Mouse (Mus musculus): ENCODE measurements at regions not wholly inside any gene's neighbourhood (a gene's known extent, or its start where the extent isn't known, plus 50 kb on each side); places are given as distances from the start of the nearest gene placed in this dataset.

DNA sequence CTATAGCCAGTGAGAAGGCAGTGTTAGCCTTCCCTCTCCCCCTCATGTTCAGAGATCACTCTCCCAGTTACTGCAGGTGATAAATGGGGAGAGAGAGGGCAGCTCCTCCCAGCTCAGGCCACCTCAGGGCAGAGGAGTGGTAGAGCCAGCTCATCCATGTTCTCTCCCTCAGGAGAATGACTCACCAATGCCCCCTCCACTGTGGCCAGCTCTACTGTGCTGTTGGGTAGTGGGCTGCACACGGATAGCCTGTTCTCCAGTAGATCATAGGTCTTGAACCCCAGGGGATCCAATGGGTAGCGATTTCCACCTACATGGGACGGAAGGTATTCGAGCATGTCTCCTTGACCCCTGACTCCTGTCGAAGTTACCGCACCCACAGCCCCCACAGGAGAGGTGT lies 618.1 kb downstream of the Hs3st4 start:
- 93% methylated on average over 6 of the region's 6 CpGs for WGBS
- no peaks in the 10 kb centered on the region for H3K27me3 ChIP-seq (ENCODE audit: low read depth, poor library complexity, severe bottlenecking)
- H3K4me3 ChIP-seq: no peak overlapping the region
- no peaks in the 10 kb centered on the region for H3K36me3 ChIP-seq
- no peak for DNase-seq (ENCODE audit: low spot score)
- no peaks in the 10 kb centered on the region for H3K9me3 ChIP-seq (replicated peaks)
- no peaks in the 10 kb centered on the region for H3K4me1 ChIP-seq
- no peak overlapping the region for H3K27ac ChIP-seq

DNA sequence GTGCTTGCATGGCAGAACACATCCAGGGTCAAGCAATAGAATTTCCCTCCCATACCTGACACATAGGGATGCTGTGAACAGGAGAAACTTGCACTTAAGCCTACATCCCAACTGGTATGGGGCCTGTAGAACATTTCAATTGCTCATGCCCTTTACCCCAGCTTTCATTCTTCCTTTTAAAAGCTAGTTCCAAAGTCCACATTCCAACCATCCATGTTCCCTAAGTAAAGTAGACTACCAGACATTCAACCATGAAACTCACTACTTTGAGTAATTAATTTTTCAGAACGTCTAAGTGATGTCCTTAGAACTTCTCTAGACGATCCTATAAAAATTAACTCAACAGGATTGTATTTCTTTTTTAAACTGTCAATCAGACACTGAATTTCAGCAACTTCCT lies 621.9 kb downstream of the Hs3st4 start:
- Histone ChIP-seq H3K27me3 (ENCODE audit: low read depth, poor library complexity, severe bottlenecking) (no peaks in the 10 kb centered on the region), H3K4me1 (no peaks in the 10 kb centered on the region), H3K36me3 (no peaks in the 10 kb centered on the region), H3K4me3 (no peak overlapping the region), H3K9me3 (replicated peaks) (no peaks in the 10 kb centered on the region), H3K27ac (no peak overlapping the region)
- 83% methylated on average over 2 of the region's 2 CpGs for WGBS
- no peak for DNase-seq (ENCODE audit: low spot score)

DNA sequence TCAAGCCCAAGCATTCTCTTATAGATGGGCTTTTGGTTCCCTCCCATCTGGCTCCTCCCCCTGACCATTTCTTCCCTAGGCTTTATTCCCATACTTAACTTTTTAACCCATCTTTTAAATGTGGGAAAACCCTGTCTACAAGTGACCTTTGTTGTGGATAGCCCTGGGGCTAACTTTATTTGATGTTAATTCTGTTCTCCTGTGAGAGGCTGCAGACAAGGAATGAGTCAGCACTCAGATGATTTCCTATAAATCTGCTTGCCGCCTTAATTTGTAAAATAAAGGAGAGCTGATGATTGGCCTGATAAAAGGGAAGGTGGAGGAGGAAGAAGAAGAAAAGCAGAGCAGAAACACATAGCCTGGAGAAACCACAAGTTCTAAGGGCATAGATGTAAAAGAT lies 623.3 kb downstream of the Hs3st4 start:
- WGBS: 73% methylated on average over 1 of the region's 1 CpGs
- H3K9me3 ChIP-seq (replicated peaks): no peaks in the 10 kb centered on the region
- H3K4me3 ChIP-seq: no peak overlapping the region
- H3K36me3 ChIP-seq: no peaks in the 10 kb centered on the region
- no peak for DNase-seq (ENCODE audit: low spot score)
- no peaks in the 10 kb centered on the region for H3K4me1 ChIP-seq
- no peaks in the 10 kb centered on the region for H3K27me3 ChIP-seq (ENCODE audit: low read depth, poor library complexity, severe bottlenecking)
- H3K27ac ChIP-seq: no peak overlapping the region

- H3K27ac ChIP-seq: no peak overlapping the region
- no peaks in the 10 kb centered on the region for H3K4me1 ChIP-seq
- H3K36me3 ChIP-seq: no peaks in the 10 kb centered on the region
- H3K4me3 ChIP-seq: no peak overlapping the region
- H3K27me3 ChIP-seq (ENCODE audit: low read depth, poor library complexity, severe bottlenecking): no peaks in the 10 kb centered on the region
- DNase-seq (ENCODE audit: low spot score): no peak
- no peaks in the 10 kb centered on the region for H3K9me3 ChIP-seq (replicated peaks)
These were observed 624.4 kb downstream of the Hs3st4 start for GRCm38 (mm10) chr7:124607061-124607460.

DNA sequence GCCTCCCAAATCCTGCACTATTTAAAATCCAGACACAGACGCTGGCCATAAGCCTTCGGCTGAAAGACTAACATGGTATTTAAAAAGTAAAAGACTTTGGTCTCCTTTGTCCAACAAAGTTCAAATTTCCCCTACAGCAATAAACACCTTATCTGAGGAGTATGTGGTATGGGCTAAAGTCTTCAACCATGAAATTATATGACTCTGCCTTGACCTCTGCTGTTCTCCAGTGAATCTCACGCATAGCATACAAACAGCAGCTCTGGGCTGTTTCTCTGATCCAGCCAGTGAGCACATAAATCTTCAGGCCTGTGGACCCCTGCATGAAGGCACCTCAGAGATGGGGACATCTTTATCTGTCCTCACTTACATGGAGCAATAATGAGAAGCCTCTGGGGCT lies 627.8 kb downstream of the Hs3st4 start:
- Histone ChIP-seq H3K36me3 (no peaks in the 10 kb centered on the region), H3K9me3 (replicated peaks) (no peaks in the 10 kb centered on the region), H3K4me1 (no peaks in the 10 kb centered on the region), H3K27ac (no peak overlapping the region), H3K4me3 (no peak overlapping the region), H3K27me3 (ENCODE audit: low read depth, poor library complexity, severe bottlenecking) (no peaks in the 10 kb centered on the region)
- WGBS: 82% methylated on average over 3 of the region's 3 CpGs
- no peak for DNase-seq (ENCODE audit: low spot score)

GRCm38 (mm10) chr7:124647131-124647530 lies 664.5 kb downstream of the Hs3st4 start:
- H3K4me1 ChIP-seq: peaks cover 5% of the 10 kb centered on the region; the same call in 1 of the 2 replicates
- WGBS: 92% methylated on average over 6 of the region's 6 CpGs
- H3K27ac ChIP-seq: no peak overlapping the region
- DNase-seq (ENCODE audit: low spot score): no peak
- H3K36me3 ChIP-seq: no peaks in the 10 kb centered on the region
- H3K27me3 ChIP-seq (ENCODE audit: low read depth, poor library complexity, severe bottlenecking): no peaks in the 10 kb centered on the region
- H3K4me3 ChIP-seq: no peak overlapping the region
- H3K9me3 ChIP-seq (replicated peaks): no peaks in the 10 kb centered on the region

DNA sequence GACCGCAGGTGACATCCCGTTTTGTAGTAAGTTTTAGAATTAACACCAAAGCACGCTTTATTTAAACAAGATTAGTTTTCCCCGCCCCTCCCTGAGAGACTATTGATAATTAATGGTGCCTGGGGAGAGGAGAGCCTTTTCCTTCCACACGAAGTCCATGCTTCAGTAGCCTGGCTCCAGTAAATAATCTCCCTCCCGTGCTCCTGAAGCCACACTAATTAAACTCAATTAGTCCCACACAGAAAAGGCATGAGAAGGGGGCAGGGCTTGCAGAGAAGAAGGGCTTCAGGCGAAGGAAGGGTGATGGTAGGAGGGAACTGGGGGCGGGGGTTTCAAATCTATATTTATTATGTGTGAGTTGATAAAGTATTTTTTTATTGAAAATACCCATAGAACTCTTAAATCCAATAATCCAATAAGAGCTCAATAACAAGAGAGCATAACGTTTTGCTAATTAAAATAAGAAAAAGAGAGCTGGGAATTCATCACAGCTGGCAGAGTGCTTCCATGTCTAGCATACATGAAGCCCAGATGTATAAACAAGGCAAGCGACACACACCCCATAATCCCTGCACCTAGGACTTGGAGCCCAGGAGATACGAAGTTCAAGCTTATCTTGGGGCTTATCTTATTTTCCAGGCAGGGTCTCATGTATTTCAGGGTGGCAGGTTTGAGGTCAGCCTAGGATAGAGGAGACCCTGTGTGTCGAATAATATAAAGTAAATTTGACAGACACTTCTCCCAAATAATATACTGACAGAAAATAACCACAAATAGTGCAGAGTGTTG lies 684.7 kb downstream of the Hs3st4 start:
- no peak for DNase-seq (ENCODE audit: low spot score)
- no peaks in the 10 kb centered on the region for H3K36me3 ChIP-seq
- H3K27me3 ChIP-seq (ENCODE audit: low read depth, poor library complexity, severe bottlenecking): 0 out of 2 replicates have a peak, but pooled peaks cover 3% of the 10 kb centered on the region
- no peaks in the 10 kb centered on the region for H3K9me3 ChIP-seq (replicated peaks)
- no peak overlapping the region for H3K27ac ChIP-seq
- 40% methylated on average over 12 of the region's 12 CpGs for WGBS
- H3K4me3 ChIP-seq: no peak overlapping the region
- H3K4me1 ChIP-seq: peaks cover 18% of the 10 kb centered on the region

GRCm38 (mm10) chr7:124668058-124668457 lies 685.4 kb downstream of the Hs3st4 start:
- 52% methylated on average over 4 of the region's 4 CpGs for WGBS
- Histone ChIP-seq H3K4me3 (no peak overlapping the region), H3K27ac (no peak overlapping the region), H3K36me3 (no peaks in the 10 kb centered on the region), H3K9me3 (replicated peaks) (no peaks in the 10 kb centered on the region), H3K4me1 (peaks cover 18% of the 10 kb centered on the region), H3K27me3 (ENCODE audit: low read depth, poor library complexity, severe bottlenecking) (0 out of 2 replicates have a peak, but pooled peaks cover 3% of the 10 kb centered on the region)
- DNase-seq (ENCODE audit: low spot score): no peak

GRCm38 (mm10) chr7:124670477-124670876 lies 687.8 kb downstream of the Hs3st4 start:
- Histone ChIP-seq H3K9me3 (replicated peaks) (no peaks in the 10 kb centered on the region), H3K4me3 (no peak overlapping the region), H3K27me3 (ENCODE audit: low read depth, poor library complexity, severe bottlenecking) (0 out of 2 replicates have a peak, but pooled peaks cover 3% of the 10 kb centered on the region), H3K4me1 (peaks cover 13% of the 10 kb centered on the region), H3K27ac (no peak overlapping the region), H3K36me3 (no peaks in the 10 kb centered on the region)
- 86% methylated on average over 4 of the region's 4 CpGs for WGBS
- DNase-seq (ENCODE audit: low spot score): no peak

DNA sequence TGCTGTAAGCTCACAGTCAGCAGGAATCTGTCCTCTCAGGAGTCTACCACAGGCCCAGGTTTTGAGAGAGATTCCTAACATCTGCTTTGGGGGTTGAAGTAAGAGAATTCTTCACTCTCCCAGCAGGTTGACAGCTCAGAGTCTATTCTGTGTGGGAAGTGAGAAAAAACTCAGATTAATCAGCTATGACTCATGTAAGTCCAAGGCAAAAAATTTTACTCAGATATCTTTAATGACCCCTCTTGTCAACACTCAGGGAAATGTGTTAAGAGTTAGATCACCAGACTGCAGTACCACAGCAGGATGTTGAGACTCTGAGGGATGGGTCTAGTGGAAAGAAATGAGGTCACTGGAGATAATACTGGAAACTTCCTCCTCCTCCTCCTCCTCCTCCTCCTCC lies 688.4 kb downstream of the Hs3st4 start:
- no peak overlapping the region for H3K27ac ChIP-seq
- no peaks in the 10 kb centered on the region for H3K9me3 ChIP-seq (replicated peaks)
- DNase-seq (ENCODE audit: low spot score): no peak
- no peak overlapping the region for H3K4me3 ChIP-seq
- no peaks in the 10 kb centered on the region for H3K36me3 ChIP-seq
- 0 out of 2 replicates have a peak, but pooled peaks cover 3% of the 10 kb centered on the region for H3K27me3 ChIP-seq (ENCODE audit: low read depth, poor library complexity, severe bottlenecking)
- H3K4me1 ChIP-seq: peaks cover 13% of the 10 kb centered on the region

DNA sequence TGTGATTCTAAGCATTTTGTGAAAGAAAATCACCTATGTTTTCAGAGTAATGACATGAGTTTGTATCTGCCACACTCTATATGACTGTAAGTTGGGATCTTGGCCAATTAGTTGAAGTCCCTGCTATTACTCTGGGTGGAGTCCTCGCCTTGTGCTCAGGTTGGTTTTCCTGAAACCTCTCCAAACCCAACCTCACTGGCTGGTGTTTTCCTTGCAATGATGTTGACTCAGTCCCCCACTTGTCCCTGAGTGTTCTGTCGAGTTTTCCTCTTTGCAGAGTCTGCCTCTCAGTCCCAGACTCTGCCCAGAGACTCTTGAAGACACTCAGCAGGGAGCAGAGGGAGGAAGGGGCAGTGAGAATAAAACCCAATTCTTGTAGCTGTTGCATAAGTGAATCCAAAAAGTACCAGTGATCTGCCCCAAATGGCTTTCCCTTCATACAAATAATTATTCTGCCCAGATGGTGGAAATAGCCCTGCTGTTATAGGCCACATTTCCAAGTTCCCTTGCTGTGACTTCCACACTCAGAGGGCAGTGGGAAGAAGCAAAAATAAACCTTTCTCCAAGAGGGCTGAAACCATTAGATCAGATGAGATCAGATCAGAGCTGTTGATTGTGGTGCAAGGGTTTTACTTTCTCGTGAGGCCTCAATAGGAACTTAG lies 694.3 kb downstream of the Hs3st4 start:
- no peak for DNase-seq (ENCODE audit: low spot score)
- Histone ChIP-seq H3K9me3 (replicated peaks) (no peaks in the 10 kb centered on the region), H3K4me1 (peaks cover 4% of the 10 kb centered on the region; the same call in 1 of the 2 replicates), H3K4me3 (no peak overlapping the region), H3K36me3 (no peaks in the 10 kb centered on the region), H3K27ac (no peak overlapping the region), H3K27me3 (ENCODE audit: low read depth, poor library complexity, severe bottlenecking) (no peaks in the 10 kb centered on the region)
- 57% methylated on average over 3 of the region's 3 CpGs for WGBS

GRCm38 (mm10) chr7:124680561-124680960 lies 697.9 kb downstream of the Hs3st4 start:
- Histone ChIP-seq H3K9me3 (replicated peaks) (no peaks in the 10 kb centered on the region), H3K27me3 (ENCODE audit: low read depth, poor library complexity, severe bottlenecking) (no peaks in the 10 kb centered on the region), H3K36me3 (no peaks in the 10 kb centered on the region), H3K4me3 (no peak overlapping the region), H3K4me1 (no peaks in the 10 kb centered on the region), H3K27ac (no peak overlapping the region)
- no peak for DNase-seq (ENCODE audit: low spot score)

- Histone ChIP-seq H3K36me3 (no peaks in the 10 kb centered on the region), H3K4me3 (no peak overlapping the region), H3K27me3 (ENCODE audit: low read depth, poor library complexity, severe bottlenecking) (no peaks in the 10 kb centered on the region), H3K4me1 (no peaks in the 10 kb centered on the region), H3K9me3 (replicated peaks) (no peaks in the 10 kb centered on the region), H3K27ac (no peak overlapping the region)
- DNase-seq (ENCODE audit: low spot score): no peak
- 78% methylated on average over 10 of the region's 10 CpGs for WGBS
These were observed 698.5 kb downstream of the Hs3st4 start for GRCm38 (mm10) chr7:124681212-124681611.

All from limb, embryonic 10.5 days (tissue).